Mouse (Mus musculus) A20 (cell line): ENCODE results near the gene Prkaa1.
"Not testable (repeated sequence)": the region's sequence is repeated elsewhere in the genome, so short reads cannot be mapped to it uniquely, and the experiment has no call there.

ENCODE experiments used
- DNase-seq: peaks from one replicate; pipeline ENCODE4 v3.0.0-alpha.2; 2011; ENCODE audit warnings: low read depth, low spot score

Gene Prkaa1

GRCm38 (mm10) chr15:5165121-5165773, 21.6 kb downstream of the Prkaa1 start:
- DNase-seq, result no peak

GRCm38 (mm10) chr15:5173217-5173820, 29.7 kb downstream of the Prkaa1 start:
- no peak for DNase-seq

- DNase-seq, result peak; percentile 82
Observed at GRCm38 (mm10) chr15:5184668-5185330, 41.1 kb downstream of the Prkaa1 start.

GRCm38 (mm10) chr15:5185366-5186292, 42.0 kb downstream of the Prkaa1 start, which contains the start of gene Ttc33:
Ttc33 (plus strand) TSS chr15:5185525.
- peak; percentile 87 for DNase-seq

GRCm38 (mm10) chr15:5186293-5186675, 42.6 kb downstream of the Prkaa1 start:
- DNase-seq, result peak; percentile 71

- DNase-seq, result peak; percentile 77
Observed at GRCm38 (mm10) chr15:5187116-5187515, 43.5 kb downstream of the Prkaa1 start.

- peak; percentile 85 for DNase-seq
Observed at GRCm38 (mm10) chr15:5188029-5188428, 44.4 kb downstream of the Prkaa1 start.

- DNase-seq, result no peak
Observed at GRCm38 (mm10) chr15:5189504-5190093, 45.9 kb downstream of the Prkaa1 start.

- DNase-seq, result no peak
Observed at GRCm38 (mm10) chr15:5193833-5194232, 50.2 kb downstream of the Prkaa1 start.

- DNase-seq, result no peak
Observed at GRCm38 (mm10) chr15:5194446-5194845, 50.8 kb downstream of the Prkaa1 start.

GRCm38 (mm10) chr15:5194931-5195330, 51.3 kb downstream of the Prkaa1 start:
- DNase-seq, result no peak

- DNase-seq, result no peak
Observed at GRCm38 (mm10) chr15:5195987-5196514, 52.4 kb downstream of the Prkaa1 start.

GRCm38 (mm10) chr15:5196691-5197090, 53.0 kb downstream of the Prkaa1 start:
- no peak for DNase-seq

- no peak for DNase-seq
Observed at GRCm38 (mm10) chr15:5205222-5205621, 61.6 kb downstream of the Prkaa1 start.

- DNase-seq, result no peak
Observed at GRCm38 (mm10) chr15:5209116-5209515, 65.5 kb downstream of the Prkaa1 start.

GRCm38 (mm10) chr15:5220491-5220890, 76.8 kb downstream of the Prkaa1 start:
- DNase-seq, result no peak

GRCm38 (mm10) chr15:5230746-5231145, 87.1 kb downstream of the Prkaa1 start:
- DNase-seq, result not testable (repeated sequence)
